Mouse (Mus musculus): ENCODE results near the gene Il1rl1. TPM values are rescaled to one million over a fixed set of nuclear protein-coding genes. Genes with fewer than 3 reads are reported as not detected.

Gene Il1rl1
- polyA plus RNA-seq, 1 experiment: 0.93 TPM

Other genes starting within 250 kb of the Il1rl1 start
- 7.1 and 9.0 TPM in 2 replicates for gene Il1r1, start 204.5 kb upstream of the Il1rl1 start, polyA plus RNA-seq (2012; rRNA removed)
- 3.4 and 4.6 TPM in 2 replicates for gene Il1rl2, start 105.0 kb upstream of the Il1rl1 start, polyA plus RNA-seq (2012; rRNA removed)
- gene Il18r1, start 36.0 kb downstream of the Il1rl1 start, polyA plus RNA-seq (2012; rRNA removed): 0.82 and 0.97 TPM in 2 replicates
- gene Il18rap, start 85.8 kb downstream of the Il1rl1 start, polyA plus RNA-seq (2012; rRNA removed): 0.27 and 0.36 TPM in 2 replicates
- 0.38 and 0.92 TPM in 2 replicates for gene Slc9a4, start 150.5 kb downstream of the Il1rl1 start, polyA plus RNA-seq (2012; rRNA removed)

All from gonadal fat pad, adult 2 months (tissue).